Mouse (Mus musculus) lung, postnatal 25 days (tissue): ENCODE data around the gene Iscu.
A peak's percentile ranks its signal among the peaks of the same experiment; 100 is the strongest.

ENCODE experiments used
- DNase-seq: peaks from one replicate; pipeline ENCODE4 v3.0.0; 2022; ENCODE audit warnings: low spot score

The Iscu gene

GRCm38 (mm10) chr5:113789075-113789788, 16.7 kb downstream of the Iscu start:
- no peak for DNase-seq

GRCm38 (mm10) chr5:113790453-113791196, 18.1 kb downstream of the Iscu start:
- peak; percentile 49 for DNase-seq

GRCm38 (mm10) chr5:113791197-113792095, 18.9 kb downstream of the Iscu start:
- DNase-seq: no peak

- DNase-seq: no peak
Observed at GRCm38 (mm10) chr5:113796401-113797148, 24.0 kb downstream of the Iscu start.

- no peak for DNase-seq
Observed at GRCm38 (mm10) chr5:113797149-113797882, 24.8 kb downstream of the Iscu start.

- DNase-seq: no peak
Observed at GRCm38 (mm10) chr5:113798525-113798924, 26.0 kb downstream of the Iscu start.

- DNase-seq: no peak
Observed at GRCm38 (mm10) chr5:113799691-113800090, 27.1 kb downstream of the Iscu start.

GRCm38 (mm10) chr5:113800280-113800679, 27.7 kb downstream of the Iscu start, which contains the start of gene Tmem119:
Tmem119 (minus strand) TSS chr5:113800516.
- DNase-seq: peak; percentile 52

GRCm38 (mm10) chr5:113804395-113804966, 31.9 kb downstream of the Iscu start:
- DNase-seq: no peak

- DNase-seq: no peak
Observed at GRCm38 (mm10) chr5:113805301-113805700, 32.8 kb downstream of the Iscu start.

- DNase-seq: no peak
Observed at GRCm38 (mm10) chr5:113806414-113806813, 33.9 kb downstream of the Iscu start.

- DNase-seq: no peak
Observed at GRCm38 (mm10) chr5:113807712-113808111, 35.2 kb downstream of the Iscu start.

- DNase-seq: no peak
Observed at GRCm38 (mm10) chr5:113808177-113808576, 35.6 kb downstream of the Iscu start.

GRCm38 (mm10) chr5:113810111-113810510, 37.6 kb downstream of the Iscu start:
- no peak for DNase-seq

GRCm38 (mm10) chr5:113811824-113812420, 39.4 kb downstream of the Iscu start:
- peak; percentile 35 for DNase-seq

GRCm38 (mm10) chr5:113812638-113813037, 40.1 kb downstream of the Iscu start:
- no peak for DNase-seq

- no peak for DNase-seq
Observed at GRCm38 (mm10) chr5:113813608-113814007, 41.1 kb downstream of the Iscu start.

GRCm38 (mm10) chr5:113814111-113815040, 41.8 kb downstream of the Iscu start:
- DNase-seq: no peak

GRCm38 (mm10) chr5:113815041-113815389, 42.5 kb downstream of the Iscu start:
- no peak for DNase-seq
